Mouse (Mus musculus) cerebellum, adult 11-12 months (tissue): ENCODE data around the gene Spred2.
A peak's percentile ranks its signal among the peaks of the same experiment; 100 is the strongest.

Experiments
- DNase-seq: peaks from one replicate; pipeline ENCODE4 v3.0.0; 2022

The Spred2 gene

DNA sequence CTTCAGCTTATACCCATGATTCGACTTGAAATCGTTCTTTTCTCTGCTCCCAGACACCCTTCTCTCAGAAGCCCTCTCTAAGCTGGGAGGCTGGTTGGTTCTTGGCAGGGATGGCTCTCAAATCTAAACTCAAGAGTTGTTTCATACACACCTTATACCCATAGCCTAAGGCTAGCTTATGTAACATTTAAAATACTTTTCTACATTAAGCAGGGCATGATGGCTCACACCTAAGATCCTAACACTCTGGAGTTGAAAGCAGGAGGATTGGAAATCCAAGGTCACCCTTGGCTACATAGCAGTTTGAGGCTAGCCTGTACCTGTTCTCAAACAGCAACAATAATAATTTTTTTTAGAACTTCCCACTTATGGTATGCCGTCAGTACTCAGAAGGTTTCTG lies 34.8 kb downstream of the Spred2 start:
- DNase-seq = no peak

DNA sequence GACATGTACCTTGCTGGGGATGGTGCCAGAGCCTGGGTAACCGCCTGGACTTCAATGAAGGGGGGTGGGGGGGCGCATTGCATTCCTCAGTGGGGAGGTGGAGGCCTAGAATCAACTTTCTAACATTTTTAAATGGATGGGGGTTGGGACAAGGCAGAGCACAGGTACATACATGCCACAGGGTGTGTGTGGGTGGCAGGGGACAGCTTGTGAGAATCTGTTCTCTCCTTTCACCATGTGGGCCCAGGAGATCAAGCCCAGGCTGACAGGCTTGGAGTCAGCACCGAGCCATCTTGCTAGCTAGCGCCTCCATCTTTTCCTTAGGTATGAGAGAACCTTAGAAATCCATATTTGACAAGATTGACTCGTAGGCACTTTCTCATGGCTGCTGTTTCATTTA lies 35.7 kb downstream of the Spred2 start:
- DNase-seq = peak; percentile 62

DNA sequence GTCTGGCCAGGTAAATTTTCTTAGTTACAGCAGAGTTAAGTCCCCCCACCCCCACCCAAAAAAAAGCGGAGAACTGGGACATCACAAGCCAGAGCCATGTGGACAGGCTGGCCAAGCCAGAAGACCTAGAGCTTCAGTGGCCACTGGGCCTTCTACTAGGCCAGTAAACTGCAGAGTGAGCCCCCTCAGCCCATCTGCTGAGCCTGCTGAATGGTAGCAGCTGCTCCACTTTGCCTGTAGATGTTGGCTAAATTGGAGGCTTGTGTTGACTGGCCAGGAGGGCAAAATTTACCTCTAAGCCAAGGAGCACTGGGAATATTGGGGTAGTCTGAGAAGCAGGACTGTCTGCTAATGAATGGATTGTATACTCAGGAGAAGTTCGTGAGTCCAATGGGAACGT lies 36.4 kb downstream of the Spred2 start:
- DNase-seq = peak; percentile 69

DNA sequence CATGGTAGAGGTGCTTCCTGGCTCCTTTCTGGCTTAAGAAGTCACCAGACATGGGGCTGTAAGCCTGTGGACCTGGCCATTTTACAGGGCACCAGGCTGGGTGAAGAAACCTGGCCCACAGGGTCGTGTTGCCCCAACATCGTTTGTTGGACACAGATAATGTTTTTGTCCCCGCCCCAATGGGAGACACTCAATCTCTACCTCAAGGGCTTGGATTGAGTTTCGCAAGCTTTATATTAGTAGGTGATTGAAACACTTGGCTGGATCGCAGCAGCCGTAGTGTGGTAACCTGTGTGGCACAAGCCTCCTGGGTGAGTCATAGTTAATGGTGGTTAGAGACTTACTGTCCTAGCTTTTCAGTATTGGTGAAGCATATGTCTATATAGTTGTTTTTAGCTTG lies 36.9 kb downstream of the Spred2 start:
- DNase-seq = no peak

DNA sequence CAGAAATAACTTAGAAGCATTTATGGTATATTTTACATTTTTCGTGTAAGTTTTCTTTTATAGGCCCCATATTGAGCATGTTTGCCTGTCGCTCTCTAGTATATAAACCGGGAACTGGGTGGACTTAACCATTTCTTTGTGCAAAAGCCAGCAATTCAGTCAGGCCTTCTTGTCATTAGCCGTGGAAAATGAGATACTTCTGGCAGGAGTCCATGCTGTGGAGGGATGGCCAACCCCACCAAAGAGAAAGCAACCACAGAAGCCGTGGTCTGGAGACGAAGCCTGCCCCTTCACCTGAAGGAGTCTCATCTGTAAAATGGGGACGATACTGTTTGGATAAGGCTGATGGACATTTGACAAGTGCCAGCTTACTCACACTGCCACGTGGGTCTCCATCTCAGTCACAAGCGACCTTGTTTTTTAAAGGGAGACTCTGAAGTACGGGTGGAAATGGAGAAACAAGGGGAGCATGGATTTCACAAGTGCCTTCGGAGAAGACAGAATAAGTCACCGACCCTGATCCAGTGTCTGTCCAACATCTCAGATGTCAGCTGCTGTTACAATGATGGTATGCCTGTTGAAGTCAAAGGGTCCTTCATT lies 37.7 kb downstream of the Spred2 start:
- no peak for DNase-seq

DNA sequence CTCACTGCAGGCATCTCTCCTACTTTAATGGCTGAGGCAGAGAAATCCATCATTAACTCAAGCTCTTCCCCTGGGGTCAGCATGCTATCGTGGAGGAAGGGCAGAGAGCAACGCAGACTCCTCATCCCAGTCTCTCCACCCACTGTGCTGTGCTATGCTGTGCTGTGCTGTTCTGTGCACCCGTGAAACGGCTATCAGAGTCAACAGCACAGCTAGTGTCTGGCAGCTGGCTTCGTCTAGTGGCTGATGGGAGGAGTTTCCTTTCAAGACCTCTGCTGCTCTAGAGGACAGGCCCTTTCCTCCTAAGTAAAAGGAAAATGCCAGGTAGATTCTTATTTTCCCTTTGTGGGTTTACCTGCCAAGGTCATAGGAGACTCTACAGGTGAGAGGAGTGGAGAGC lies 38.6 kb downstream of the Spred2 start:
- DNase-seq = no peak

DNA sequence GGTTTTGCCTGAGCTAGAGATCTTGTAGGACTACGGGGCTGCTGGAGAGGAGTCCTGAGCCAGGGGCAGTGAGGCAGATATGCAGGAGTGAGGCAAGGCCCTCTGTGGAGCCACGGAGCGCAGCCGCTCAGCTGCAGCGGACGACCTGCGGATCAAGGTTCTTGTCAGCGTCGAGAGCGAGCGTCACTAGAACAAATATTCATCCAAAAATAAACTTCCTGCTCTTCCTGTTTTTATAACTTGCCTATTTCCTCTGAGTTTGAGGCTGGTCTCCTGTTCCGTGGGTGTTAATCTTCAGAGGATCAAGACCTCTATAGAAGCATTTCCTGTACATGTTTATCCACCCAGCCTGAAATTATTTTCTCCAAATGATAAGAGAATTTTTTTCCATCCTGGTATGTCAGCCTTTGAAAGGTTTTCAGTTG lies 39.6 kb downstream of the Spred2 start:
- DNase-seq = no peak

DNA sequence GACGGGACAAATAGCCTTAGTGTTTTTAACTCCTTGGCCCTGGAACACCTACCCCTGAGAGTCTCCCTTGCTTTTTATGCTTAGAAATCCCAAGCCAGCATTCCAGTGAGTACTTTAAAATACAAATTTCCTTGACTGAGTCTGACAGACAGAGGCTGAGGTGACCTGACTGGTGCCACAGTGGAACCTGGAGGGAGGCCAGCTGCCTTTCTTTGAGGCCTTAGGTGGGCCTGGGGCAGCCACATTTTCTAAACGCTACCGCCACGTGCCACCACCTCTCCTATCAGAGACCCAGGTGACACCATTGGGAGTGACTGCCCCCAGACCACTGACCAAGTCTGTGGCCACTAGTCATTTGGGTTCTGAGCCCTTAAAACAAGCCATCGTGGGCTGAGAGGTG lies 40.2 kb downstream of the Spred2 start:
- no peak for DNase-seq

DNA sequence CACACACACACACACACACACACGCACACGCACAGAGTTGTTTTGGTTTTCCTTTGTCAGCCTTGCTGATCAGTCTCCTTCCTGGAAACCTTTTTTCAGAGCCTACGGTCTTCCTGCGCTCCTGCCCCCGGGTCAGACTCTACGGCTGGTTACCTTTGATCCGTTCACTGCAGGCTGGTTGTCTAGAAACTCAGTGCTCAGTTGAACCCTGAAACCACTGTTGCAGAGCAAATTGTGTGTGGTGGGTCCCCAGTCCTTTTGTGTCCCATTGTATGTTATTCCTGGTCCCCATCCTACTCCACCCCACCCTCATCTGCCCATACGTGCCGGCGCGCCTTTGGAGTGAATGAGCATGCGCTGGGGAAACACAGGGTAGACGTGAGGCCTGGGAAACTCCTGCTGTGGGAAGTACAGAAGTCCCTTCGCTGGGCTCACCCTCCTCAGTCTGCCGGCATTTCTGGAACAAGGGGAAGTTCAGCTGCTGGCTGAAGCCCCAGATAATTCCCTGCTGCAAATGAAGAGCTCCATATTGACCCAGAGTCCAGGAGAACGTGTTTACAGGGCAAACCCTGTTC lies 40.9 kb downstream of the Spred2 start:
- DNase-seq = no peak

DNA sequence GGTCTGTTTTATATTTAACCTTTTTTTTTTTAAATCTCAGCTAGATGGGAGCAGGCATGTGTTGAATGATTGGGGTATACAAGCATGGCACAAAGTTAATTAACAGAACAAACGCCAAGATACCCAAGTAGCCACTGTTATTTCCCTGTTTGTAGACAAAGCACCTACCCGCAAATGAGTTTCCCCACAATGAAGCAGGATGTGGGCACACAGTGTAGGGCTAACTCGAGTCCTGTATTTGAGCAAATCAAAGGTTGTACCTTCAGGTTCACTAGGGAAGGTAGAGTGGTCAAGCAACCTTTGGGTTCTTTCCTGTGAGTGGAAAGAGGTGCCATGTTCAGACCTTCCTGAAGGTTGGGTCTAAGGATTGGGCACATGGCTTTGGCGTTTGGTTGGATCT lies 41.5 kb downstream of the Spred2 start:
- no peak for DNase-seq

DNA sequence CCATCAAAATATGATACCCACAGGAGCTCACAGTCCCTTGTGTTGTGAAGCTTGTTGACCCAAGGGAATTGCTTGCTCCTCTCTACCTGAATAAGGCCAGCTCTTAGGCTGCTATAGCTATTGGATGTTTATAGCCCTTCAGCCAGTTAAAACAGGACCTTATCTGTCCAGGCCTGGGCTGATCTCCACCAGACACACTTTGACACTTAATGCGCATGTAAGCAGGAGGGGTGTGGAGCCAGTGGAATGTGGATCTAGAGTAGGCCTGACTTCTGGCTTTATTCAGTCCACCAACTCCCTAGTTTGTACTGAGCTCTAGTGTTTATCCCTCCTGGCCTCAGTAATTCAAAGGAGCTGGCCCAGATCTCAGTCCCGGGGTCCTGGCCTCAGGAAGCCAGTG lies 42.1 kb downstream of the Spred2 start:
- DNase-seq = no peak

DNA sequence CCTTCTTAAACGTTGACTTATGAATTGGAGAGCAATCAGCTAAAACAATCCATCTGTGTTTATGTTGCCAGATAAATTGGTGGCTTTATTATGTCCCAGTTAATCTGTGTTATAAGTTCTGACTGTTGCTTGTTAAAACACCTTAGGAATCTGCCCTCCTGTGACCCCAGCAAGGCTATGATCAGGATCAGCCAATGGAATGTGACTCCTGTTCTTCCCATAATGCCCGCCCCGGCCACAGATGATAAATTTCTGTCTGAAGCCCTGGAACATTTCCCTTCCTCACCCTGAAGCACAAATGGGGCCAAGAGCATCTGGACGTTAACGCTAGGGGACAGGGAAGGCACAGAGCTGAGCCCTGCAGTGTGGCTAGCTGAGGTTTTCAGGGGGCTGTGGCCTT lies 45.4 kb downstream of the Spred2 start:
- no peak for DNase-seq

DNA sequence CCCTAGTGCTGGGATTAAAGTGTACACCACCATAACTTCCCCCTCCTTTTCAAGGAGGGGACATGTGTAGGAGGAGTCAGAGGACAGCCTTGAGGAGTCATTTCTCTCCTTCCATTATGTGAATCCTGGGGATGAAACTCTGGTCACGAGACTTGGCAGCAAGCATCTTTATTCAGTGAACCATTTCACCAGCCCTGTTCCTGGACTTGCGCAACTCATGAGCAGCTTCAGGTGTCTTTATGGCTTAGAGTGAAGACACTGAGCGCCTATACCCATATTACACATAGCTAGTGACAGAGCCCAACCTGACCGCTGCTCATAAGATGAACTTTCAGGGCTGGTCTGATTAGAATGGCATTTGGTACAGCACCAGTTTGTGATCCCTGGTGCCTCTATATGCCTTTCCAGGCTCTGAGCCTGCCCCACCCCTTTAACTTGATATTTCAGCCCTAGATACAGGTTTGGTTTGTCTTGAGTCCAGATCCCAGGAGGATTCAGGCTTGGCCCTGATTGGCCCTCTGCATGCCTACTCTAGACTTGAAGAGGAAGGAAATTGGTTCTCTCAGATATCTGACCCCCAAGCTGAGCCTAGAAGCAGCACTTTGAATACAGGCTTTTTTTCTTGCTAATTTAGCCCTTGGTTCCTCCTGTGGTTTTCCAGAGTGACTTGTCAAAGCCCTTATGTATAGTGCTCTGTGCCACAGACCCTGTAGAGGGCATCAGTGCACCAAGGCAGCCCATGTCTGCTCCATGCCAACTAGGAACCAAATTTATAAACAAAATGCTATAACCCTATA lies 48.0 kb downstream of the Spred2 start:
- DNase-seq = no peak

DNA sequence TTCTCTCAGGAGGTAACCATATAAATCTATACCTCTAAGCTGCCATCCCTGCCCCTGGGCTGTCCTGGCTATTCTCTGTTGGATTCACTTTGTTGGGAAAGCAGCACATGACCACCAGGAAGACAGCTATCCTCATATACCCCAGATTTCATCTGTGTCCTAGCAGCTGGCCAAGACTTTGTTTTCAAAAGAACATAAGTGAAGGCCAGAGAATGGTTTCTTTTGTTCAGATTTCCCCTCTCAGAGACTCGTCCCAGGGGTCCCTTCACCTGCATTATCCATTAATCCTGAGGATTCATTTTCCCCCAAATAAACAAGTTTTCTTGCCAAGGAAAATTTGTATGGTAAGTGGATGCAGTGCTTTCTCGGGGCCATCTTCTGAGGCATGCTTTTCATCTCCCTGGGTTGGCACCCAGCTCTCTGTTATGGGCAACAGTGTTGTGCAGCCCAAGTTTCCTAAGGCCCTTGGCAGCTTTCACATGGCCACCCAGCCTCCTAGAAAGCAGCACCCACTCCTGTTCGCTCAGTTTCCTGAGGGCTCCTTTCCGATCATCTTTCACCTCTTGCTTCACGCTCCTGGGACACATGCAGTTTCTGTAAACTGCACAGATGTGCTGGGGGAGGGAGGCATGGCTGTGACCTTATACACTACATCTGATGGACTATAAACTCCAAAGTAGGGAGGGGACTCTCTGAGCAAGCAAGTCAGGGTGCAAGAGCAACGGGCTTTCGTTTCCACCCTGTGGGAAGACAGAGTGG lies 49.0 kb downstream of the Spred2 start:
- no peak for DNase-seq

DNA sequence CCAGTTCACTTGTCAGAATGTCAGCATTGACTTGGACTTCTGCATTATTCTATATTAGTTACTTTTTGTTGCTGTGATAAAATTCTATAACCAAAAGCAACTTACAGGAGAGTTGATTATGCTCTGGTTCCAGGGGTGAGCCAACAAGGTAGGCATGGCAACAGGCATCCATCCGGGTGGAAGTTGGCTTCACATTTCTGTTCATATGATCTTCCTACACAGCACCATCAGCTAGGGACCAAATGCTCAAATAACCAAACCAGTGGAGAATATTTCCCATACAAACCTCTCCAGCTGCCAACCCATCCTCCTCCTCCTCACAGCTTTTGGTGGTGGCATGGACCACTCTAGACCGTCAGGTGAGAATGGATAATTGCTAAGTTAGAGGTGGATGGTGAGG lies 51.9 kb downstream of the Spred2 start:
- DNase-seq = no peak

DNA sequence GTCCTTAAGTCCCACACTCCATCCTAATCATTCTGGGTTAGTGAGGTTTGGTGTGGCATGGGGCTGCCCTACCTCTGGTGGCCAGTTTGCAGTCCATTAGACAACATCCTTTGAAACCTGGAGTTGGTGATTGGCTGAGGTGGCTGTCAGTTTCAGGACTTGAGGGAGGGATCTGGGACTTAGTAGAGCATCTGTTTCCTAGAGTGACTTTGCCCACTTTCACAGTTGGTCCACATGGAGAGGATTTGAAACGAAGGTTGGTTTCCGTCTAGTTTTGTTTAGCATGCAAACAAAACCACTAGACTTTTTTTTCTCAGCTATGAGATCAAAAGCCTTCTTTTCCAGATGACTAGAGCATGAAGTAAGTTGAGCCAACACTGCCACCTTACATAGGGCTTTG lies 53.5 kb downstream of the Spred2 start:
- DNase-seq = no peak

DNA sequence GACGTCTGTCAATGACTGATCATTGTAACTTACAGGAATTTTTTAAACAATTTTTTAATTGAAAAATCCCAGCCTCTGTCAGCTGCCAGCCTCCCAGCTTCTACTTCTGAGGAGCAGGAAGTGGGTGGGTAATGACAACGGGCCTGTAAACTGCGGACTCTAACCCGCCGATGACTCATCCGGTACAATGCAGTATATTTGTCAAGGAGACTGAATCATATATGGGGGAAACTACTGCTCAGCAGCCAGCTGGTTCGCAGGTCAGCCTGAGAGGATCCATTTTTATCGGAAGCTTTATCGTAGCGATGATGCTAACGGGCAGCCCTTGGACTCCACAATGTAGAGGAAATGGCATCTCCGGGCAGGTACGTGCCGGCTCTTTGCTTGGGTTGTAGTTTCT lies 55.2 kb downstream of the Spred2 start:
- no peak for DNase-seq

DNA sequence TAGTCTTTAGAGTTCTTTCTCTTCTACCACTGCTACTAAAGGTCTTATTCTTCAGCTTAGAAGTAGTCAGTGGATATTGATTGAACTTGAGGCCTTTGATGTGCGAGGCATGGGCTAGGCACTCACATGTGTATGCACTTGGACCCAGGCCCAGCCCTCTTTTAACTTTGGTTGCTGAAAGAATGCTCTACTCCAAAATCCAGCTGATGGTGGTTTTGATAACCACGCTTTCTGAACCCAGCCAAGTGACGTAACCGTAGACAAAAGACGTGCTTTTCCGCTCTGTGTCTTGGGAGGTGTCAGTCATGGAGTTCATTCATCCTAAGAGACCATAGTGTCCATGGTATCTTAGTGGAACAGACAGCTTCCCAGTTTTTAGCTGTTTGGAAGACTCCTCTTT lies 57.9 kb downstream of the Spred2 start:
- DNase-seq = no peak

DNA sequence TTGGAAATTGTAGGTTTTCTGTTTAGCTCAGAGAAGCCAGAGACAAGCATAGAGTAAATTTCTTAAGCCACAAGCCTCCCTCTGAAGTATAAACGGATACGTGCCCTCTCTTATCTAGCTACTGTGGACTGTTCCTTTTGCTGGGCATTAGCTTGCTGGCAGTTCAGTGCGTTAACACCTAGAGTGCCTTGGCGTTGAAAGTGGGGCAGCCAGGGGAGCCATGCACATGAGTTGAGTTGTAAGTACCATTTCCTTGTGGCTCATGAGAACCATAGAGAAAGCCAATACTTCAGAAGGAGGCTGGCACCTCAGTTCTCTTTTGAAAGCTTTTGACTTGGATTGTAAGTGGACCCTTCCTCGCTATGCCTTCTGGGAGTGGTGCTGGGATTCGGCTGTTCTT lies 58.6 kb downstream of the Spred2 start:
- DNase-seq = no peak

DNA sequence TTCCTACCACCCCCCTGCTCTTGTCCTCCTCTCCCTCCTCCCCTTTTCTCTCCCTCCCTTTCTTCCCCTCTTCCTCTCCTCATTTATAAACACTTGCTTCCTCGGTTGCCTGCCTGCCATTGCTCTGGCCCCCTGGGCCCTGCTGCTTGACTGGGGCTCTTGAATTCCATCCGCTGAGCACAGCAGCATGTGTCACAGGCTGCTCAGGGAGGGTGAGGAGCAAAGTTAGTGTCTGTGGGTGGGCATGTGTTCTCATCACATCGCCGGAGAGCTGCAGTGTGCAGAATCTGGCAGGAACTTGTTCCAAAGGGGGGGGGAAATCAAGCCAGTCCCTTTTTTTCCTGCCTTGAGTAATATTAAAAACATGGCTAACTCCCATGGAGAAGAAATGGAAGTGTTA lies 59.1 kb downstream of the Spred2 start:
- no peak for DNase-seq

DNA sequence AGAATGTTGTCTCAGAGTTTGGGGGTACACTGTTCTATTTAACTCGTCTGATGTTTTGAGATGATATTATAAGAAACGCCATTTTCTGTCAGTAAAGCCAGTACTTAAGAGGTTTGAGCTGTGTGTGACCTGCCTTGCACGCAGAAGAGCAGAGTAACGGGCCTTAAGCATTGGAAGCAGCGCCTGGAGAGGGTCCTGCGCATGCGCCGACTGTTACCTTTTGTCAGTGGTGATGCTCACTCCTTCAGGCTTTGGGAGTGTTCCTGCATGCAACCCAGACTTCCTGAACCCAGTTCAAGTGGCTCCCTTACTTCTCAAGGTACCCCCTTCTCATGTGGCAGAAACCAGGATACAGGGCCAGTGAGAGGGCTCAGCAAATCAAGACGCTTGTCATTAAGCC lies 59.9 kb downstream of the Spred2 start:
- no peak for DNase-seq

DNA sequence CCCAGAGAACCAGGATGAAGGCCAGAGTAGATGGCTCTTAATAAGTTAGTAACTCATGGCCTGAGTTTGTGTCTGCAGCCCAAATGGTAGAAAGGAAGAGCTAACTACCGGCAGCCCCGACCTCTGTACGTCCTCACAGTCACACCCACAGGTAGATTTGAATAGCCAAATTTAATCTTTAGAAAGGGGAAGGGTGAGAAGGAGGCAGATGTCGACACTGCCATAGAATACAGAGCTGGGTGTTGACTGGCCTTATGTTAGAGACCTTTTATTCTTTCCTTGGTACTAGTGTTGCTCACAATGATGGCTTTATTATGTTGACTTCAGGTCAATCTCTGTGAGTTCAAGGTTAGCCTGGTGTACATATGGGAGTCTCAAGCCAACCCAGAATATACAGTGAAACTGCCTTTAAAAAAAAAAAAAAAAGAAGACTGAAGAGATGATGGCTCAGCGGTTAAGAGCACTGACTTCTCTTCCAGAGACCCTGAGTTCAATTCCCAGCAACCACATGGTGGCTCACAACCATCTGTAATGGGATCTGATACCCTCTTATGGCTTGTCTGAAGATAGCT lies 61.2 kb downstream of the Spred2 start:
- DNase-seq = no peak

DNA sequence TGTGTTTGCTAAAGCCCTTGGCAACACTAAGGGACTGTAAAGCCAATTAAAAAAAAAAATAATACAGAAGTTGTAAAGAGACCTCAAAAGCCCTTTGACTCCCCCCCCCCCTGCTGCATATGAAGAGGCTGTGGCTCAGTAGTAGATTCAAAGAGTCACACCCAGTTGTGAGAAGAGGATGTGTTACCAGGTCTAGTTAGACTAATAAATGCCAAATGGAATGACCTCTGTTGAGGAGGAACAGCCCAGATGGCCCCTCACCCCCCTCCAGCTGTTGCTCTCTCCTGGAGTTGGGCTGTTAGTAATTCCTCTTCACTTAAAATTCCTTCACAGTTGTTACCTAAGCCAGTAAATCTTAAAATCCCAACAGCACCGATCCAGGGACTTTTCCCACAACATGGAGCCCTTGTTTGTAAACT lies 62.3 kb downstream of the Spred2 start:
- no peak for DNase-seq
